Mouse (Mus musculus) forebrain, embryonic 11.5 days (tissue): ENCODE results near the gene Rdh5. TPM values are rescaled to one million over a fixed set of nuclear protein-coding genes. Genes with fewer than 3 reads are reported as not detected.

Experiments
- ATAC-seq: fragments of 200-750 bp; cut with Nextera tagmentation; replicated peaks from 2 replicates; pipeline ENCODE4 v1.8.0; 2017; ENCODE audit warnings: moderate TSS enrichment; ENCODE audit not compliant: low FRiP score
- DNase-seq: peaks from one replicate; pipeline ENCODE4 v3.0.0-alpha.2; 2017; ENCODE audit warnings: low spot score
- H3K27ac ChIP-seq: fragments of 300-500 bp; sonication (generic); 2 replicates; pipeline ENCODE4 v1.5.1; 2014; ENCODE audit warnings: low read depth, low read length
- H3K27me3 ChIP-seq: fragments of 300-500 bp; sonication (generic); 2 replicates; pipeline ENCODE4 v1.6.1; 2014; ENCODE audit warnings: mild to moderate bottlenecking, low read length, mixed read lengths; ENCODE audit not compliant: control insufficient read depth, insufficient read depth
- H3K36me3 ChIP-seq: fragments of 300-500 bp; sonication (generic); 2 replicates; pipeline ENCODE4 v1.6.1; 2014; ENCODE audit warnings: mild to moderate bottlenecking, low read length, moderate library complexity, mixed read lengths; ENCODE audit not compliant: control insufficient read depth, insufficient read depth
- H3K4me1 ChIP-seq: fragments of 300-500 bp; sonication (generic); replicated peaks from 2 replicates; pipeline ENCODE4 v1.6.1; 2014; ENCODE audit warnings: low read length, mixed read lengths; ENCODE audit not compliant: control insufficient read depth, insufficient read depth
- H3K4me2 ChIP-seq: fragments of 300-500 bp; sonication (generic); 2 replicates; pipeline ENCODE4 v1.6.1; 2014; ENCODE audit warnings: low read depth, mild to moderate bottlenecking, low read length, moderate library complexity, mixed read lengths; ENCODE audit not compliant: severe bottlenecking
- H3K4me3 ChIP-seq: fragments of 300-500 bp; sonication (generic); 2 replicates; pipeline ENCODE4 v1.5.1; 2014; ENCODE audit warnings: low read depth, low read length
- H3K9ac ChIP-seq: fragments of 300-500 bp; sonication (generic); 2 replicates; pipeline ENCODE4 v1.6.1; 2014; ENCODE audit warnings: low read length
- H3K9me3 ChIP-seq: fragments of 300-500 bp; sonication (generic); 2 replicates; pipeline ENCODE4 v1.6.1; 2016; ENCODE audit warnings: low read length, mixed read lengths; ENCODE audit not compliant: control insufficient read depth
- WGBS: fragments of 180-500 bp; shearing (Covaris S2); extraction: QIAGEN DNeasy Blood & Tissue Kit; methylation state at CpG from one replicate; pipeline ENCODE4 v1.1.7; 2014; 5-methylcytosine and 5-hydroxymethylcytosine counted together
- polyA plus RNA-seq: library from polyadenylated mRNA; unstranded; fragments of >200 nt; fragmentation: Nextera tagmentation; extraction: Ambion mirVana; gene quantifications from 2 replicates; pipeline ENCODE4 v1.2.1, GENCODE M21; 2014

The Rdh5 gene
- polyA plus RNA-seq, 1 experiment from 2014 or later: 12.3 TPM

GRCm38 (mm10) chr10:128921883-128922821 lies 536 bp downstream of the Rdh5 start:
- Histone ChIP-seq H3K36me3 (no peaks in the 10 kb centered on the region), H3K4me2 (peak overlapping the region; percentile 57; the same call in 1 of the 2 replicates), H3K27ac (no peak overlapping the region), H3K4me1 (peaks cover 2% of the 10 kb centered on the region; the same call in 1 of the 2 replicates), H3K4me3 (peak overlapping the region; percentile 86), H3K9ac (peak overlapping the region; percentile 81), H3K27me3 (0 out of 2 replicates have a peak, but pooled peaks cover 2% of the 10 kb centered on the region), H3K9me3 (no peaks in the 10 kb centered on the region)
- WGBS: 73% methylated on average over 16 of the region's 16 CpGs
- DNase-seq (peak; percentile 48), ATAC-seq (no peak)

GRCm38 (mm10) chr10:128921251-128921650 lies 1.4 kb downstream of the Rdh5 start:
- no peak overlapping the region for H3K4me3 ChIP-seq
- no peak for ATAC-seq
- no peaks in the 10 kb centered on the region for H3K36me3 ChIP-seq
- H3K4me1 ChIP-seq: peaks cover 2% of the 10 kb centered on the region; the same call in 1 of the 2 replicates
- no peak overlapping the region for H3K27ac ChIP-seq
- no peaks in the 10 kb centered on the region for H3K9me3 ChIP-seq
- 57% methylated on average over 1 of the region's 1 CpGs for WGBS
- no peak overlapping the region for H3K4me2 ChIP-seq
- H3K27me3 ChIP-seq: 0 out of 2 replicates have a peak, but pooled peaks cover 2% of the 10 kb centered on the region
- no peak overlapping the region for H3K9ac ChIP-seq
- DNase-seq: no peak

DNA sequence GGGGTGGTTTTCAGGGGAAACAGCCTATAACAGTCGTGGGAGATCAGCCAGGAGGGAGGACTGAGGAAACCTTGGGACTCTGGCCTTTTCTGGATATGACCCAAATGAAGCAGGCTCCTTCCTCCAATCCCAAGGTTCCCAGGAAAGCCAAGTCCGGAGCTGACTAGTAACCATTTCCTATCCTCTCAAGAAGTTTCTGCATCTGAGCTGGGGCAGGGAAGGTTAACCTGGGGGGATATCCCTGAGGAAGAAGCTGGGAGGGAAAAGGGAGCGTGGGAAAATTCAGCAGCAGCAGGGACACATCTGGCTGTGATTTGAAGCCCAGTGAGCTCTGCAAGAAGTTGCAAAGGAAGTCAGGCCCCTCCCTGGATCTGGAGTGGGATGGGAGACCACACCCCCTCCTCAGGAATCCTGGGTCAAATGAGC lies 1.9 kb downstream of the Rdh5 start:
- Histone ChIP-seq H3K9ac (no peak overlapping the region), H3K27ac (no peak overlapping the region), H3K9me3 (no peaks in the 10 kb centered on the region), H3K4me2 (no peak overlapping the region), H3K4me1 (peaks cover 2% of the 10 kb centered on the region; the same call in 1 of the 2 replicates), H3K4me3 (no peak overlapping the region), H3K36me3 (no peaks in the 10 kb centered on the region), H3K27me3 (0 out of 2 replicates have a peak, but pooled peaks cover 2% of the 10 kb centered on the region)
- 73% methylated on average over 3 of the region's 3 CpGs for WGBS
- ATAC-seq (no peak), DNase-seq (no peak)

GRCm38 (mm10) chr10:128919966-128920365 lies 2.7 kb downstream of the Rdh5 start:
- Histone ChIP-seq H3K9ac (no peak overlapping the region), H3K27me3 (0 out of 2 replicates have a peak, but pooled peaks cover 2% of the 10 kb centered on the region), H3K4me2 (no peak overlapping the region), H3K9me3 (no peaks in the 10 kb centered on the region), H3K4me1 (peaks cover 2% of the 10 kb centered on the region; the same call in 1 of the 2 replicates), H3K4me3 (no peak overlapping the region), H3K27ac (no peak overlapping the region), H3K36me3 (no peaks in the 10 kb centered on the region)
- WGBS: 79% methylated on average over 7 of the region's 7 CpGs
- DNase-seq (no peak), ATAC-seq (no peak)

- Histone ChIP-seq H3K4me2 (no peak overlapping the region), H3K27ac (no peak overlapping the region), H3K9ac (no peak overlapping the region), H3K36me3 (no peaks in the 10 kb centered on the region), H3K9me3 (no peaks in the 10 kb centered on the region), H3K4me3 (no peak overlapping the region), H3K27me3 (0 out of 2 replicates have a peak, but pooled peaks cover 2% of the 10 kb centered on the region), H3K4me1 (peaks cover 2% of the 10 kb centered on the region; the same call in 1 of the 2 replicates)
- WGBS: 9% methylated on average over 6 of the region's 6 CpGs
- ATAC-seq (no peak), DNase-seq (no peak)
These were observed 3.5 kb downstream of the Rdh5 start for GRCm38 (mm10) chr10:128919203-128919631.

GRCm38 (mm10) chr10:128918246-128918645 lies 4.4 kb downstream of the Rdh5 start:
- no peak overlapping the region for H3K4me3 ChIP-seq
- WGBS: 82% methylated on average over 7 of the region's 7 CpGs
- no peaks in the 10 kb centered on the region for H3K36me3 ChIP-seq
- H3K4me2 ChIP-seq: no peak overlapping the region
- H3K9me3 ChIP-seq: no peaks in the 10 kb centered on the region
- no peak overlapping the region for H3K9ac ChIP-seq
- no peak for DNase-seq
- no peaks in the 10 kb centered on the region for H3K27me3 ChIP-seq
- H3K27ac ChIP-seq: no peak overlapping the region
- no peaks in the 10 kb centered on the region; the same call in 1 of the 2 replicates for H3K4me1 ChIP-seq
- no peak for ATAC-seq

GRCm38 (mm10) chr10:128917400-128917799 lies 5.3 kb downstream of the Rdh5 start:
- H3K4me2 ChIP-seq: no peak overlapping the region
- H3K4me1 ChIP-seq: no peaks in the 10 kb centered on the region; the same call in 1 of the 2 replicates
- H3K4me3 ChIP-seq: no peak overlapping the region
- H3K9ac ChIP-seq: no peak overlapping the region
- no peaks in the 10 kb centered on the region for H3K9me3 ChIP-seq
- ATAC-seq (no peak), DNase-seq (no peak)
- WGBS: 87% methylated on average over 6 of the region's 6 CpGs
- H3K27ac ChIP-seq: no peak overlapping the region
- H3K27me3 ChIP-seq: no peaks in the 10 kb centered on the region
- no peaks in the 10 kb centered on the region for H3K36me3 ChIP-seq

DNA sequence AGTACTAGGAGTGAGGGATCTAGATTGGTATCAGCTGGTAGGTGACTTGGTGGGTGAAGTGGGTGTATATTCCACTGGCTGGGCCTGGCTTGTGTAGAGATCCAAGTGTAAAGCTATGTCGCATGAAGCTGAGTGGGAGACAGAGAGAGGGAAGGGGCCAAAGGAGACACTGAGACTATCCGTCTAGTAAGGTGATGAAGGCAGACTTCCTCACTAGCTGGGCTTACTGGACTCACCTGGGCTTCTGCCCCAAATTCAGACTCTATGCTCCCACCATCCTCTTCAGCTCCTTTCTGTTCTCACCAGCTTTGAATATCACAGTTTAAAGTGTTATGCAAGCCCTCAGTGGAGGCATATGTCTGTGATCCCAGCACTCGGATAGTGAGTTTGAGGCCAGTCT lies 6.0 kb downstream of the Rdh5 start:
- H3K9ac ChIP-seq: no peak overlapping the region
- 95% methylated on average over 3 of the region's 3 CpGs for WGBS
- no peak overlapping the region for H3K4me2 ChIP-seq
- ATAC-seq (no peak), DNase-seq (no peak)
- H3K27me3 ChIP-seq: no peaks in the 10 kb centered on the region
- H3K4me1 ChIP-seq: no peaks in the 10 kb centered on the region; the same call in 1 of the 2 replicates
- H3K36me3 ChIP-seq: no peaks in the 10 kb centered on the region
- no peak overlapping the region for H3K27ac ChIP-seq
- no peak overlapping the region for H3K4me3 ChIP-seq
- H3K9me3 ChIP-seq: no peaks in the 10 kb centered on the region
